Mouse (Mus musculus) hindbrain, embryonic 16.5 days (tissue): ENCODE measurements around the gene Sptbn4. TPM values are rescaled to one million over a fixed set of nuclear protein-coding genes. Genes with fewer than 3 reads are reported as not detected.

Source experiments
- ATAC-seq: fragments of 200-750 bp; cut with Nextera tagmentation; 2 replicates; pipeline ENCODE4 v1.8.0; 2017; ENCODE audit warnings: moderate TSS enrichment, moderate library complexity
- H3K27ac ChIP-seq: fragments of 300-500 bp; sonication (generic); 2 replicates; pipeline ENCODE4 v1.5.1; 2014; ENCODE audit warnings: low read depth, mild to moderate bottlenecking, control low read depth, low read length, moderate library complexity
- H3K27me3 ChIP-seq: fragments of 300-500 bp; sonication (generic); replicated peaks from 2 replicates; pipeline ENCODE4 v1.6.1; 2014; ENCODE audit warnings: low read length; ENCODE audit not compliant: control insufficient read depth, insufficient read depth
- H3K36me3 ChIP-seq: fragments of 300-500 bp; sonication (generic); 2 replicates; pipeline ENCODE4 v1.6.1; 2014; ENCODE audit warnings: mild to moderate bottlenecking, low read length, moderate library complexity, mixed read lengths; ENCODE audit not compliant: control insufficient read depth, insufficient read depth
- H3K4me1 ChIP-seq: fragments of 300-500 bp; sonication (generic); 2 replicates; pipeline ENCODE4 v1.6.1; 2014; ENCODE audit warnings: low read depth, low read length; ENCODE audit not compliant: control insufficient read depth, insufficient read depth
- H3K4me2 ChIP-seq: fragments of 300-500 bp; sonication (generic); 2 replicates; pipeline ENCODE4 v1.6.1; 2014; ENCODE audit warnings: mild to moderate bottlenecking, low read length, control low read depth, moderate library complexity
- H3K4me3 ChIP-seq: fragments of 300-500 bp; sonication (generic); 2 replicates; pipeline ENCODE4 v1.5.1; 2014; ENCODE audit warnings: mild to moderate bottlenecking, low read length, control low read depth, moderate library complexity
- H3K9ac ChIP-seq: fragments of 300-500 bp; sonication (generic); 2 replicates; pipeline ENCODE4 v1.6.1; 2014; ENCODE audit warnings: low read depth, mild to moderate bottlenecking, control low read depth, low read length, moderate library complexity
- H3K9me3 ChIP-seq: fragments of 300-500 bp; sonication (generic); 2 replicates; pipeline ENCODE4 v1.6.1; 2014; ENCODE audit warnings: mild to moderate bottlenecking, low read length, moderate library complexity; ENCODE audit not compliant: control insufficient read depth
- WGBS: fragments of 180-500 bp; shearing (Covaris S2); extraction: QIAGEN DNeasy Blood & Tissue Kit; methylation state at CpG from one replicate; pipeline ENCODE4 v1.1.7; 2014; 5-methylcytosine and 5-hydroxymethylcytosine counted together
- polyA plus RNA-seq: library from polyadenylated mRNA; unstranded; fragments of >200 nt; fragmentation: Nextera tagmentation; extraction: Ambion mirVana; gene quantifications from 2 replicates; pipeline ENCODE4 v1.2.1, GENCODE M21; 2015

Gene Sptbn4
- polyA plus RNA-seq, 1 experiment from 2014 or later: 3.1 TPM

DNA sequence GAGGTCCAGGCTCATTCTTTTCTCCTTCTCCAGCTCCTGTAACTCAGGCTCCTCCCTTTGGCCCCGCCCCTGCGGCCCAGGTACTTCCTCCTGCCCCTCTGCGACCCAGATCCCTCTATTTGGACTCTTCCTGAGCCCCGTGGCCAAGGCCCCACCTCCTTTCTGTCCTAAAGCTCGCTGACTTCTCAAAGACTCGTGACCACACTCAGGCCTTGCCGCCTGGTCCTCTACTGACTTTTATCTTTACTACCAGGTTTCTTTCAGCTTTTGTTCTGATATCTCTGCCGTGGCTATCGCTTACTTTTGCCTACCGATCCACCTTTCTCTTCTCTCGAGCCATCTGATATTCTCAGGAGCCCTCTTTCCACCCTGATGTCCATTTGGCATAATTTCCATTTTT lies 79.5 kb downstream of the Sptbn4 start:
- Histone ChIP-seq H3K4me1 (no peaks in the 10 kb centered on the region), H3K9ac (no peak overlapping the region), H3K4me2 (no peak overlapping the region), H3K36me3 (peaks cover 24% of the 10 kb centered on the region), H3K9me3 (peaks cover 8% of the 10 kb centered on the region), H3K27me3 (peaks cover 95% of the 10 kb centered on the region), H3K27ac (no peak overlapping the region), H3K4me3 (no peak overlapping the region)
- 21% methylated on average over 11 of the region's 11 CpGs for WGBS
- ATAC-seq: no peak

DNA sequence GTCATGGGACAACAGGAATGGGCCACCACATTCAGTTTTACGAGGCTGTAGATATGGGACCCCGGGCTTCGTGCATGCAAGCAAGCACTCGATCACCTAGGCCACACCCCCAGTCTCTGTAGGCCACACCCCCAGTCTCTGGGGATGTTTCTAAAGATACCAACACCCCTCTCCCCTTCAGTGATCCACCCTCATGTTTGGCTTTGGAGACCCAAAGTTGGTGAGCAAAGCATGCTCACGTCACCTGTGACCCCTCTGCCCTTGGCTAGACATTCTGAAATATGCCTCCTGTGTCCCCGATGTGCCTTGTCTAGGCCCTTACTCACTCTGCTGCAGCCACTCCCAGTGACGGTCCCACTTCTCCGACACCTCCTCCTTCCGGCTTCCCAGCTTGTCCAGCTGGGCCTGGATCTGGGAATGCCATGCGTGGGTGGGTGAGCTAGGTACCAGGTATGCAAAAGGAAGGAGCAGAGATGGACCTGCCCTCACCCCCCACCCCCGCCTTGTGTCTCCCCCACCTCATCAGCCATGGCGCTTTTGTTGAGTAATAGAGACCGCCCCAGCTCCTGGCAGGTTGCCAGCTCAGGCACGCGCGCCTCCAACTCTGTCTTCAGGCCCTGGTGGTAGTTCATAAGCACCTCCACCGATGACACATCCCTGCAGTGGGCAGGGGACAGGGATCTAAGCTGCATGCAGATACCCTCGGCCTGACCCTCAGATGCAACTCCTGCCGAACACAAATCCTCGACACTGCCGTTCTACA lies 81.2 kb downstream of the Sptbn4 start:
- H3K9me3 ChIP-seq: peaks cover 8% of the 10 kb centered on the region
- no peak overlapping the region for H3K4me2 ChIP-seq
- H3K4me3 ChIP-seq: no peak overlapping the region
- 46% methylated on average over 21 of the region's 21 CpGs for WGBS
- H3K27ac ChIP-seq: no peak overlapping the region
- H3K27me3 ChIP-seq: peaks cover 78% of the 10 kb centered on the region
- no peak overlapping the region for H3K9ac ChIP-seq
- no peak for ATAC-seq
- H3K36me3 ChIP-seq: peaks cover 20% of the 10 kb centered on the region
- no peaks in the 10 kb centered on the region for H3K4me1 ChIP-seq

DNA sequence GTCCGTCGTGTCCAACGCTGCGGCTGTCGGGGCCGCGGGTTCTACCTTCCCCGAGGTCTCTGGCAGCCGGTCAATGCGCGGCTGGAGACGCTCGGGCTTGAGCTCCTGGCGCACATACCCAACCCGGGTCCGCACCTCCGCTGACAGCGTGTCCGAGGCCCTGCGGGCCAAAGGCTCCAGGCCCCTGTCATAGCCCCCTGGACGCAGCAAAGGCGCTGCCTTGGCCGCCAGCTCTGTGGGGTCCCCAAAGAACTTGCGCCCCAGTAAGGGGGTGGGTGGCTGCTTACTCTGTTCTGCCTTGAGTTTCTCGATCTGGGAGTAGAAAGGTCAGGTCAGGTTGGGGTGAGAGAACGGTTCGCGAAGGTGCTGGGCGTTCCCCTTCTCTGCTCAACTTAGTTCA lies 83.1 kb downstream of the Sptbn4 start:
- WGBS: 6% methylated on average over 26 of the region's 29 CpGs
- Histone ChIP-seq H3K36me3 (peaks cover 16% of the 10 kb centered on the region), H3K4me1 (no peaks in the 10 kb centered on the region), H3K27ac (no peak overlapping the region), H3K4me3 (no peak overlapping the region), H3K27me3 (peaks cover 66% of the 10 kb centered on the region), H3K9ac (no peak overlapping the region), H3K9me3 (no peaks in the 10 kb centered on the region; the same call in 1 of the 2 replicates), H3K4me2 (no peak overlapping the region)
- ATAC-seq: no peak

- Histone ChIP-seq H3K4me1 (no peaks in the 10 kb centered on the region), H3K27me3 (peaks cover 58% of the 10 kb centered on the region), H3K4me2 (peak overlapping the region; percentile 69), H3K9me3 (no peaks in the 10 kb centered on the region; the same call in 1 of the 2 replicates), H3K36me3 (peaks cover 11% of the 10 kb centered on the region; the same call in 1 of the 2 replicates), H3K27ac (no peak overlapping the region), H3K9ac (peak overlapping the region; percentile 68), H3K4me3 (peak overlapping the region; percentile 52)
- under 1% methylated on average over 33 of the region's 52 CpGs for WGBS
- peak; percentile 94 for ATAC-seq
Observed at GRCm38 (mm10) chr7:27361283-27361946, 86.1 kb downstream of the Sptbn4 start.

DNA sequence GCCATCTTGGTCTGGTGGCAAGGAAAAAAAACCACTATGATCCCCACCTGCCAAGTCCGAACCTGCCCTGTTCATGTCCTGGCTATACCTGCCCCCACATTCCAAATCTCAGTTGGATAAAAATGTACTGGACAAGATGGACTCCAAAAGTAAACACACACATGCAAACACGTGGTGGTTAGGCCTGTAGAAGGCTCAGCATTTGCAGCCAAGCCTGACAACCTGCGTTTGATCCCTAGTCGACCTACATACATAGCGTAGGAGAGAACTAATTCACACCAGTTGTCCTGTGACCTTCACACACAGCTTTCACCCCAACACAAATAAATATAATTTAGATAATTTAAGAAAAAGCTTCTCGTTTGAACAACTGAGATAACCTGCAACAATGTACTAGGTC lies 86.7 kb downstream of the Sptbn4 start:
- Histone ChIP-seq H3K4me3 (no peak overlapping the region), H3K9ac (no peak overlapping the region), H3K9me3 (no peaks in the 10 kb centered on the region; the same call in 1 of the 2 replicates), H3K36me3 (0 out of 2 replicates have a peak, but pooled peaks cover 8% of the 10 kb centered on the region), H3K27me3 (peaks cover 51% of the 10 kb centered on the region), H3K4me2 (peak overlapping the region; percentile 48), H3K27ac (no peak overlapping the region), H3K4me1 (no peaks in the 10 kb centered on the region)
- WGBS: 57% methylated on average over 6 of the region's 6 CpGs
- no peak for ATAC-seq

GRCm38 (mm10) chr7:27359706-27360358 lies 87.7 kb downstream of the Sptbn4 start:
- no peak overlapping the region for H3K4me2 ChIP-seq
- H3K36me3 ChIP-seq: 0 out of 2 replicates have a peak, but pooled peaks cover 8% of the 10 kb centered on the region
- H3K27me3 ChIP-seq: peaks cover 42% of the 10 kb centered on the region
- no peaks in the 10 kb centered on the region; the same call in 1 of the 2 replicates for H3K9me3 ChIP-seq
- H3K9ac ChIP-seq: no peak overlapping the region
- 87% methylated on average over 9 of the region's 9 CpGs for WGBS
- no peak overlapping the region for H3K27ac ChIP-seq
- no peak overlapping the region for H3K4me3 ChIP-seq
- H3K4me1 ChIP-seq: peaks cover 3% of the 10 kb centered on the region
- no peak for ATAC-seq

DNA sequence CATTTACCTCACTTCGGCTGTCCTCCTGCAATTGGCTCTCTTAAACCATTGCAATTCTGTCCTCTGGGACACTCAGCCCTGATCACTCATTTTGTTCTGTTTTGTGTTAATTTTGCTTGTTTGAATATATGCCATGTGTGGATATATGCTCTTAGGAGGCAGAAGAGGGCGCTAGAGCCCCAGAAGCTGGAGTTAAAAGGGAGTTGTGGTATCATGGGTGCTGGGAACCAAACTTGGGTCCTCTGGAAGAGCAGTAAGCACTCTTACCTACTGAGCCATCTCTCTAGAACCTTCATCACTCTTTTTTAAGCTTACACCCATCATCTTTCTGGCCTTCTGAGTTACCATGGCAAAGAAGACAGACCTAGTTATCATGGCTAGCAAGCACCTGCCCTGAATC lies 88.3 kb downstream of the Sptbn4 start:
- H3K4me1 ChIP-seq: peaks cover 8% of the 10 kb centered on the region
- WGBS: 67% methylated on average over 2 of the region's 2 CpGs
- H3K27me3 ChIP-seq: peaks cover 36% of the 10 kb centered on the region
- no peak overlapping the region for H3K9ac ChIP-seq
- no peak overlapping the region for H3K4me2 ChIP-seq
- H3K36me3 ChIP-seq: 0 out of 2 replicates have a peak, but pooled peaks cover 8% of the 10 kb centered on the region
- ATAC-seq: no peak
- H3K4me3 ChIP-seq: no peak overlapping the region
- no peaks in the 10 kb centered on the region; the same call in 1 of the 2 replicates for H3K9me3 ChIP-seq
- H3K27ac ChIP-seq: no peak overlapping the region

DNA sequence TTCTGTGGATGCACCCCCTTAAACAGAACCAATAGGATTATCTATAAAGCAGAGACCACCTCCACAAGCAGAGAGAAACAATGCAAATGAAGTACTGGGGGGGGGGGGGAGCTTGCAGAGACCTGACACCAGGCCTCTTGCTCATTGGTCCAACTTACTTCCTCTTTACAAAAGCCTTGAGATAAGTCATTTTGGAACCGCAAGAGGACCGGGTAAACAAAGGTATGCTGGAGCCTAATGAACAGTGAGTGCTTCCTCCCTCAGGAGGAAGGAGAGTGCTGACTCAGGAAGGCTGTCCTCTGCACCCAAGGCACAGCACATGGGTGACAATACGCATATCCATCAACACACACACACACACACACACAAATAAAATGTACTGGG lies 89.9 kb downstream of the Sptbn4 start:
- peaks cover 8% of the 10 kb centered on the region for H3K4me1 ChIP-seq
- H3K36me3 ChIP-seq: 0 out of 2 replicates have a peak, but pooled peaks cover 6% of the 10 kb centered on the region
- no peak overlapping the region for H3K9ac ChIP-seq
- peaks cover 24% of the 10 kb centered on the region for H3K27me3 ChIP-seq
- H3K4me2 ChIP-seq: no peak overlapping the region; the same call in 1 of the 2 replicates
- no peak for ATAC-seq
- no peak overlapping the region for H3K4me3 ChIP-seq
- 21% methylated on average over 3 of the region's 3 CpGs for WGBS
- H3K27ac ChIP-seq: no peak overlapping the region
- no peaks in the 10 kb centered on the region for H3K9me3 ChIP-seq
